Mouse (Mus musculus): ENCODE data around the gene Col28a1.
"Not testable (repeated sequence)": the region's sequence is repeated elsewhere in the genome, so short reads cannot be mapped to it uniquely, and the experiment has no call there.

Gene Col28a1

DNA sequence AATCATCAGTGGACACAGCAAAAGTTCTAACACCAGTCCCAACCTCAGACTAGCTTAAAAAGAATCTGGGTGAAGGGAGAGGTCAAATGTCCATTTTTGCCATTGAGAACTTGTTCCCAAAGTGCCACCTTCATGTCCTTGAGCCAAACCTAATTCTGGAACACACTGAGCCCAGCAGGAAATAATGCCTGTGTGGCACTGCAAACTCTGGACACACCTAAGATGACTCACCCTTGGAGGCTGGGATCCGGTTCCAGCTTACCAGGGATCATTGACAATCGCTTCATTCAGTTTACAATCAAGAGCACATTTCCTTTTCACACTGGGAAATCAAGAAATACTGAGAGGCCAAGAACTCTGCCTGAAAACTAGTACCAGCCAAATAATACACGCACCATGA lies 168.9 kb downstream of the Col28a1 start:
- DNase-seq (ENCODE audit: low read depth, low spot score), result no peak

DNA sequence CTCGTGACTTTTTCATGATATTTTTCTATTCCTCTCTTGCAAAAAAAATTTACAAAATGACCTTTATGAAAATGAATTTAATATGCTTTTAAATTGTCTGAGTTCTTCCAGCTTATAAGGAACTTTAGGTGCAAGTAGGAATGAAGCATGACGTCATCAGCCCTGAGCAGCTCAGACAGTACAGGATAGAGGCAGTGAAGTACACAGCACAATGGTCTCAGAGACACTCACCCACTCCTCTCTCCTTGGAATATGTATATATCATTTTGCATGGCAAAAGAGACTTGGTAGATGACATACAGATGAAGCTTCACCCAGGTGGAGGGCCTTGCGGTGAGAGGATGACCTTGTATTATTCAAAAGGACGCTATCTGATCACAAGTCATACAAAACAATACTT lies 197.7 kb downstream of the Col28a1 start:
- DNase-seq (ENCODE audit: low read depth, low spot score), result no peak

DNA sequence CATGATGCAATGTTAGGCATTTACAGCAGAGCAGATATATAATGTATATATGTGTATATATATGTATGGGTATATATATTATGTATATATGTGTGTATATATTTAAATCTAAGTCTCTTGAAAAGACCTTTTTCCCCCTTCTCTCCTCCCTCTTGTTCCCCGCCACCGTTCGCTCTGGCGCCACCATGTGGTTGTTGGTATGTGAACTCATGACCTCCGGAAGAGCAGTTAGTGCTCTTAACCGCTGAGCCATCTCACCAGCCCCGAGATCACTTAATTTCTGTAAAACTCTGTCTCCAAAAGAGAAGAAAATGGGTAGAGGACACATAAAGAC lies 208.8 kb downstream of the Col28a1 start:
- no peak for DNase-seq (ENCODE audit: low read depth, low spot score)

DNA sequence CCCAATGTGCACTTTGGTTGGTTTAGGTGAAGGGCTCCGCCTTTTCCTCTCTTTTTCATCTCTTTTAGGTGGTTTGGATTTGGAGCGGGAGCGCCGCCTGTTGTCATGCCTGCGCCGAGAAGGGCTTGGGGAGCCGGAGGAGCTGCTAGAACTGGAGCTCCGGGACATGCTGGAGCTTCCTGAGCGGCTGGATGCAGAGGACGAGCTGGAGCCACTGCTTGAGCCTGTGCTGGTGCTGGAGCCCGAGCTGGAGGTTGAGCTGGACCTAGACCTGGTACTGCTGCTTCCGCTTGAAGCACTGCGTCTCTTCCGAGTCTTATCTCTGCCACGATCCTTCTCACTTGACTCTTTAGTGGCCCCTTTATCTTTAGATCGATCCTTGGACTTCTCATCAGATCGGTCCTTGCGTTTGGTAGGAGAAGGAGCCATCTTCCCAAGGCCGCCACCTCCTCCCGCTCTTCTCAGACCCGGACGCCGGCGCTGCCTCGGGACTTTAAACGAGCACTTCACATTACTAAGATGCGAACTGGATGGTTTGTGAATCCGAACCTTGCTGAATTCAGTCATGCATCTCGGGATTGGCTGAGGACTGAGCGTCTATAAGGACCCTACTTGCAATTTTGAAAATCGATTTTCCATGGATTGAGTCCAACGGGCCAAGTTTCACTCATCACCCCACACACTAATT lies 209.3 kb downstream of the Col28a1 start:
- DNase-seq (ENCODE audit: low read depth, low spot score), result not testable (repeated sequence)

DNA sequence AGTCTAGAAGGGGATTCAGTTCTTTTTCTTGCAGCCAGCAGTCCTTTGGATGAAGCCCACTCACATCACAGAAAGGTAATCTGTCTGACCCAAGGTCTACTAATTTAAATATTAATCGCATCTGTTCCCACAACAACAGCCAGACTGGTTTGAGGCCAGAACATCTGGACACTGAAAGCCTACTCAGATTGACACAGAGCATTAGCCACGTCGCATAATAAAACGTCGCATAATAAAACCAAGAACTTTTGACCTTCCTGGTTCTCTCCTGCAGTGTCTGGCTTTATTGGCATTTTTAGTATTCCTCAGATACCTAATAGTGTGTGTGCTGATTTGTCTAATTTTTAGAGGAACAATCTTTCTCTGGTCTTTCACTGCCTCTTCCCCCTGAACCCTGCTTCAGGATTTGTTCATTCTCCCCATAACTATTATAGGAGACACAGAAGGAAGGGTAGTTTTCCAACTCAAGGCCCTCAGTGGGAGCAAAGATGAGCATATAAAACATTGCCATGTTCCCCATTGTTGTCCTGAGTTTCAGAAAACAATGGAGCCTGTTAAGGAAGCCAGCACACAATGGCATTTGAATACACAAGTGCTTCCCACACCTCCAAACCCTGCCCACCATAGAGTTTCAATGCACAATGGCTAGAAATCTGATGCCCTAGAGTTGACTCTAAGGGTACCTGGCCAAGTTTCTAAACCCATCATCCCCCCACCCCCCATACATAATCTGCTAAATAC lies 221.2 kb downstream of the Col28a1 start:
- DNase-seq (ENCODE audit: low read depth, low spot score), result no peak

DNA sequence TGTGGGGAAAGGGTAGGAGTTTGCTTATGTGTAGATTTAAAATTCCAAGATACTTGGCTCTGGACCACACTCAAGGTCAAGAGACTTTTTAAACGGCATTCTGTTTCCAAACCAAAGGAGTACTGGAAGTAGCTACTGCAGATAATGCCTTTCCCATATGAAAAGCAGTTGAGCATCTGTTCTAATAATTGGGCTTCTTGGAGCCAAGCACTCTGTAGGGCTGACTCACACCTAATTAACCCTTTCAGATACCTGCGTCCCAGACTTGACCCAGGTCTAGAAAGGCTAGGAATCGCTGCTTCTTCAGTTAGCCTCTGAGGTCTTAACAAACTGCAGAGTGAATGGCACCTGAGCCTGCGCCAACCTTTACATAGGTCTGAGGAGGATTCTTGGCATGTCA lies 223.0 kb downstream of the Col28a1 start:
- DNase-seq (ENCODE audit: low read depth, low spot score), result no peak

DNA sequence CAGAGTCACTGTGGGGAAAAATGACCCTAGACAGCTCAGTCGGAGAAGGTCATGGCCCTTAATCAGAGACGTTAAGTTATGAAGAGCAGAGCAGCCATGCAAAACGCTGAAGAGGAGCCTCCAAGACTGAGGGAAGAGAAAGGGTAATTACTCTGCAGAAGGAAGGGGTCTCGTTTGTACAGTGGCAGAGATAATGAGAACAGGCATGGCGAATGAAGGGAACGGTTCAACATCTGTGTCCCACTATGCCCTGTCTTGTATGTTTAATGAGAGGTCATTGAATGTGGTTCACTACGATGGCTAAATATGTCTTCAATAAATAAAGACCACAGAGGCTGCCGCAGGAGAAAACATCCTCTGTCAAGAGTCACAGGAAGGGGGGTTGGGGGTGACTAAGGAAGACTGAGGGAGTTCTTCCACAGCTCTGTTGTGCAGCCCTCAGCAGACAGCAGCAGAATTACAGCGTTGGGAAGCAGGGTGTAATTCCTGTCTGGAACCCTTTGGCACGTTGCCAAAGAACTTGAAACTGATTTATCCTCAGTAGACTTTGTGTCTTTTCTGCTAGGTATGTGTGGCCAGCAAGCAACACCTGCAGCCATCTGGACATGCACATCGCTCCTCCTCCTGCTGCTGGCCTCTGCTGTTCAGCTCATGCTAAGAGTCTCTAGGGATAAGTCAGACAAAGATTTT lies 226.4 kb downstream of the Col28a1 start:
- no peak for DNase-seq (ENCODE audit: low read depth, low spot score)

DNA sequence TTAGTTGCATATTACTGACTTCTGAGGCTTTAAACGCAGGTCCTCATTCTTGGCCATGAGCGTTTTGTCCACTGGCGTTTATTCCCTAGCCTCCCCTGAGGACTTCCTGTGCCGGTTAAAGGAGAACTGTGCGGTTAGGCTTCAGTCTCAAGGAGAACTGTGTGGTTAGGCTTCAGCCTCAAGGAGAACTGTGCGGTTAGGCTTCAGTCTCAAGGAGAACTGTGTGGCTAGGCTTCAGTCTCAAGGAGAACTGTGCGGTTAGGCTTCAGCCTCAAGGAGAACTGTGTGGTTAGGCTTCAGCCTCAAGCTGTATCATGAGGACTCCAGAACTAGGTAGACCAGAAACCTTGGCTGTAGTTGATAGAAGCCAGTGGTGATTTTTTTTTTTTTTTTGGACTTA lies 229.7 kb downstream of the Col28a1 start:
- no peak for DNase-seq (ENCODE audit: low read depth, low spot score)

DNA sequence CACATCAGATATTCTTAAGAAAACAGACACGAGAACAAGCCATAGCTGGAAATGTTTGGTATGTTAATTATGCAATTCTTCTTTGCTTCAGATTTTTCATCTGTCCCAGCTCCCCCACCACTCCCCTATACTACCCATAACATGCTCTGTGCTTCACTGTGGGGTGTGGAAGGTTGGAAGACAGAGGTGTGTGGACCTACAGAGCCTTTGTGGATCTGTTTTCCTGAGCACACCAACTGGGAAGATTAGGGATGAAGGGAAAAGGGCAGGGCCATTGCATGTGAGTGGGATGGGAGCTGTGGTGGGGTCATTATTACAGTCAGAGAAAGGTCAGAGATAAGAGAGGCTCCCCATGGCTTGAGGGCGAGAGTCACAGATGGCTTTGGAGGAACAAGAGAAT lies 240.2 kb downstream of the Col28a1 start:
- DNase-seq (ENCODE audit: low read depth, low spot score), result no peak

DNA sequence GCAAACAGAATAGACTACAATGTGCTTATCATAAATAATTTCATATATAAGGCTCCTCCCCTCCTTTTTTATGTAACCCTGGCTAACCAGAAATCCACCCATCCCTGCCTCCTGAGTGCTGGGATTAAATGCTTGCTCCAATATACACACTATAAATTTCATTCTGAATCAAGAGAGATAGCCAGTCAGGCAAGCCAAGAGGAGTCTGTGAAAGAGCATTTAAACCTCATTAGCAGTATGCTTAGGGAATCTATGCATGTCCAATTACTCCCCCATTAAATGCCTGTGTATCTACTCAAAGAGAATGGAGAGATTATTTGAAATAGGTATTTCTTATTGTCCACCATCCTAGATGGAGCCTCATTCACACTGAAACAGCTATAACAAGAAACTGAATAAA lies 240.6 kb downstream of the Col28a1 start:
- no peak for DNase-seq (ENCODE audit: low read depth, low spot score)

Measured in telencephalon, adult 2 months (tissue).